Mouse (Mus musculus) liver, adult 2 months (tissue): ENCODE data around the gene Alyref.

ENCODE experiments used
- CTCF ChIP-seq: fragments of 200-500 bp; IDR thresholded peaks from 2 replicates; pipeline ENCODE4 v1.5.1; 2011; ENCODE audit warnings: low read depth, low read length, control low read depth
- POLR2A ChIP-seq: fragments of 200-500 bp; IDR thresholded peaks from 2 replicates; pipeline ENCODE4 v1.6.1; 2011; ENCODE audit warnings: low read length, control low read depth; ENCODE audit not compliant: insufficient read depth; ENCODE audit errors: extremely low read depth

- TF ChIP-seq CTCF (no peak), POLR2A (no peak)
Measured at GRCm38 (mm10) chr11:120641255-120641654, 43.1 kb upstream of the Alyref start.
